Mouse (Mus musculus) midbrain, embryonic 16.5 days (tissue): ENCODE data around the gene Ddx51. TPM values are rescaled to one million over a fixed set of nuclear protein-coding genes. Genes with fewer than 3 reads are reported as not detected.

ENCODE experiments used
- ATAC-seq: fragments of 200-750 bp; cut with Nextera tagmentation; 2 replicates; pipeline ENCODE4 v1.8.0; 2017; ENCODE audit warnings: moderate TSS enrichment
- H3K27ac ChIP-seq: fragments of 300-500 bp; sonication (generic); 2 replicates; pipeline ENCODE4 v1.5.1; 2014; ENCODE audit warnings: mild to moderate bottlenecking, low read length, mixed read lengths
- H3K27me3 ChIP-seq: fragments of 300-500 bp; sonication (generic); 2 replicates; pipeline ENCODE4 v1.6.1; 2014; ENCODE audit warnings: low read depth, low read length, mixed read lengths; ENCODE audit not compliant: control insufficient read depth, insufficient read depth
- H3K36me3 ChIP-seq: fragments of 300-500 bp; sonication (generic); 2 replicates; pipeline ENCODE4 v1.6.1; 2014; ENCODE audit warnings: mild to moderate bottlenecking, low read length, moderate library complexity, mixed read lengths; ENCODE audit not compliant: control insufficient read depth, insufficient read depth
- H3K4me1 ChIP-seq: fragments of 300-500 bp; sonication (generic); 2 replicates; pipeline ENCODE4 v1.6.1; 2014; ENCODE audit warnings: mild to moderate bottlenecking, low read length, mixed read lengths; ENCODE audit not compliant: control insufficient read depth, insufficient read depth
- H3K4me2 ChIP-seq: fragments of 300-500 bp; sonication (generic); 2 replicates; pipeline ENCODE4 v1.6.1; 2014; ENCODE audit warnings: mild to moderate bottlenecking, low read length, mixed read lengths
- H3K4me3 ChIP-seq: fragments of 300-500 bp; sonication (generic); 2 replicates; pipeline ENCODE4 v1.5.1; 2014; ENCODE audit warnings: low read depth, mild to moderate bottlenecking, low read length, moderate library complexity, mixed read lengths
- H3K9ac ChIP-seq: fragments of 300-500 bp; sonication (generic); 2 replicates; pipeline ENCODE4 v1.6.1; 2014; ENCODE audit warnings: low read depth, low read length, mixed read lengths
- H3K9me3 ChIP-seq: fragments of 300-500 bp; sonication (generic); replicated peaks from 2 replicates; pipeline ENCODE4 v1.6.1; 2014; ENCODE audit warnings: mild to moderate bottlenecking, low read length, mixed read lengths; ENCODE audit not compliant: control insufficient read depth, poor library complexity, severe bottlenecking
- WGBS: fragments of 180-500 bp; shearing (Covaris S2); extraction: QIAGEN DNeasy Blood & Tissue Kit; methylation state at CpG from one replicate; pipeline ENCODE4 v1.1.7; 2014; 5-methylcytosine and 5-hydroxymethylcytosine counted together
- microRNA-seq: library from miRNA; unstranded; fragments of <30 nt; microRNA quantifications from one replicate; pipeline ENCODE4, GENCODE M21; 2017
- polyA plus RNA-seq: library from polyadenylated mRNA; unstranded; fragments of >200 nt; fragmentation: Nextera tagmentation; extraction: Ambion mirVana; gene quantifications from 2 replicates; pipeline ENCODE4 v1.2.1, GENCODE M21; 2015

The Ddx51 gene
- polyA plus RNA-seq, 1 experiment from 2014 or later: 18.0 TPM

GRCm38 (mm10) chr5:110698617-110699016 lies 45.4 kb downstream of the Ddx51 start:
- Histone ChIP-seq H3K4me3 (no peak overlapping the region), H3K9ac (no peak overlapping the region), H3K4me2 (no peak overlapping the region), H3K4me1 (no peaks in the 10 kb centered on the region), H3K36me3 (peaks cover 48% of the 10 kb centered on the region), H3K27me3 (no peaks in the 10 kb centered on the region), H3K9me3 (no peaks in the 10 kb centered on the region), H3K27ac (no peak overlapping the region)
- WGBS: 97% methylated on average over 4 of the region's 4 CpGs
- ATAC-seq: no peak

- Histone ChIP-seq H3K36me3 (peaks cover 52% of the 10 kb centered on the region), H3K4me3 (no peak overlapping the region), H3K9me3 (no peaks in the 10 kb centered on the region), H3K27me3 (no peaks in the 10 kb centered on the region), H3K4me1 (no peaks in the 10 kb centered on the region), H3K4me2 (no peak overlapping the region), H3K27ac (no peak overlapping the region), H3K9ac (no peak overlapping the region)
- WGBS: 87% methylated on average over 1 of the region's 1 CpGs
- no peak for ATAC-seq
These were observed 50.8 kb downstream of the Ddx51 start for GRCm38 (mm10) chr5:110704004-110704403.

- H3K9ac ChIP-seq: no peak overlapping the region
- no peak for ATAC-seq
- peaks cover 30% of the 10 kb centered on the region for H3K36me3 ChIP-seq
These were observed 56.0 kb downstream of the Ddx51 start for GRCm38 (mm10) chr5:110709256-110709655.

More at GRCm38 (mm10) chr5:110709256-110709655, 56.0 kb downstream of the Ddx51 start:
- Histone ChIP-seq H3K4me1 (no peaks in the 10 kb centered on the region), H3K4me3 (no peak overlapping the region), H3K27ac (no peak overlapping the region), H3K9me3 (no peaks in the 10 kb centered on the region), H3K27me3 (no peaks in the 10 kb centered on the region), H3K4me2 (no peak overlapping the region)
- WGBS: 94% methylated on average over 4 of the region's 4 CpGs

Small RNA genes lying within 50 kb of the gene (microRNA-seq; reads per million reads assigned to microRNA genes)
- gene Mir7026: 3.3 reads per million, percentile 16 among the genes with 10 or more reads in this experiment

Other genes starting within 250 kb of the Ddx51 start
- 12.3 and 16.3 TPM in 2 replicates for gene Fbrsl1, start 204.9 kb upstream of the Ddx51 start, polyA plus RNA-seq
- gene Galnt9, start 109.1 kb upstream of the Ddx51 start, polyA plus RNA-seq: 22.5 and 23.1 TPM in 2 replicates
- 46.0 and 47.6 TPM in 2 replicates for gene Noc4l, start within 50 bp of the Ddx51 start, polyA plus RNA-seq
- gene Ep400, start 117.3 kb downstream of the Ddx51 start, polyA plus RNA-seq: 51.6 and 52.6 TPM in 2 replicates
- gene Pus1, start 127.2 kb downstream of the Ddx51 start, polyA plus RNA-seq: 18.2 and 18.6 TPM in 2 replicates
- gene Ulk1, start 156.6 kb downstream of the Ddx51 start, polyA plus RNA-seq: 29.9 and 31.5 TPM in 2 replicates
- 7.7 and 8.7 TPM in 2 replicates for gene Hscb, start 186.3 kb downstream of the Ddx51 start, polyA plus RNA-seq
- gene Chek2, start 186.5 kb downstream of the Ddx51 start, polyA plus RNA-seq: 4.4 and 4.5 TPM in 2 replicates
- 16.6 and 17.1 TPM in 2 replicates for gene Ttc28, start 226.4 kb downstream of the Ddx51 start, polyA plus RNA-seq